Mouse (Mus musculus) limb, embryonic 12.5 days (tissue): ENCODE results near the gene Ttc7b. TPM values are rescaled to one million over a fixed set of nuclear protein-coding genes. Genes with fewer than 3 reads are reported as not detected.
A peak's percentile ranks its signal among the peaks of the same experiment; 100 is the strongest.

Experiments used
- ATAC-seq: fragments of 200-750 bp; cut with Nextera tagmentation; 2 replicates; pipeline ENCODE4 v1.8.0; 2017; ENCODE audit warnings: low read depth, moderate TSS enrichment; ENCODE audit not compliant: insufficient number of reproducible peaks, insufficient read depth, low FRiP score, low TSS enrichment
- H3K27ac ChIP-seq: fragments of 300-500 bp; sonication (generic); 2 replicates; pipeline ENCODE4 v1.5.1; 2016; ENCODE audit warnings: mild to moderate bottlenecking, moderate library complexity
- H3K27me3 ChIP-seq: fragments of 300-500 bp; sonication (generic); 2 replicates; pipeline ENCODE4 v1.6.1; 2016; ENCODE audit warnings: mild to moderate bottlenecking, moderate library complexity
- H3K36me3 ChIP-seq: fragments of 300-500 bp; sonication (generic); 2 replicates; pipeline ENCODE4 v1.6.1; 2016; ENCODE audit warnings: mild to moderate bottlenecking, moderate library complexity
- H3K4me1 ChIP-seq: fragments of 300-500 bp; sonication (generic); replicated peaks from 2 replicates; pipeline ENCODE4 v1.6.1; 2016
- H3K4me2 ChIP-seq: fragments of 300-500 bp; sonication (generic); 2 replicates; pipeline ENCODE4 v1.6.1; 2016; ENCODE audit warnings: mild to moderate bottlenecking, moderate library complexity
- H3K4me3 ChIP-seq: fragments of 300-500 bp; sonication (generic); replicated peaks from 2 replicates; pipeline ENCODE4 v1.5.1; 2016; ENCODE audit warnings: mild to moderate bottlenecking
- H3K9ac ChIP-seq: fragments of 300-500 bp; sonication (generic); replicated peaks from 2 replicates; pipeline ENCODE4 v1.6.1; 2016; ENCODE audit warnings: mild to moderate bottlenecking, moderate library complexity
- H3K9me3 ChIP-seq: fragments of 300-500 bp; sonication (generic); 2 replicates; pipeline ENCODE4 v1.6.1; 2016; ENCODE audit warnings: mild to moderate bottlenecking, moderate library complexity
- WGBS: fragments of 180-500 bp; shearing (Covaris S2); methylation state at CpG from one replicate; pipeline ENCODE4 v1.1.7; 2016; 5-methylcytosine and 5-hydroxymethylcytosine counted together
- polyA plus RNA-seq: library from polyadenylated mRNA; unstranded; fragments of >200 nt; fragmentation: Nextera tagmentation; extraction: Ambion mirVana; gene quantifications from 2 replicates; pipeline ENCODE4 v1.2.1, GENCODE M21; 2016

Gene Ttc7b
- polyA plus RNA-seq, 1 experiment from 2014 or later: 4.8 TPM

DNA sequence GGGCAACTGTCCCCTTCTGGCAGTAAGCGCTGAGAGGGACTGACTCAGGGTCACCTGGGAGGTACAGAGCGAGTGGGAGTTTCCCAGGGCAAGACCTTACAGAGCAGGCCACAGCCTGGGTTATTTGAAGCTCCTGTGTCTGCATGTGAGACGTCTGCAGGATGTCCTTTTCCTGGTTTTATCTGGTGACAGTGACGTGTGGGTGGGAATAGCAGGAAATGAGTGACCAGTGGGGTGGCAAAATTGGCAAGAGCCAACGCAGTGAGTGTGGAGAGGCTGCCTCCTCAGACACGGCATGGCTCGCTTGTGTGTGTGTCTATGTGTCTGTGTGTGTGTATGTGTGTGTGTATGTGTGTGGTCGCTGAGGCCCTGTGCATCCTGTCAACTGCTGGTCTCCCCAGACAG is 221.3 kb downstream of the Ttc7b start:
- H3K4me3 ChIP-seq: no peak overlapping the region
- 71% methylated on average over 8 of the region's 8 CpGs for WGBS
- no peaks in the 10 kb centered on the region for H3K4me1 ChIP-seq
- ATAC-seq: no peak
- no peak overlapping the region for H3K9ac ChIP-seq
- H3K27ac ChIP-seq: no peak overlapping the region
- H3K4me2 ChIP-seq: no peak overlapping the region
- no peaks in the 10 kb centered on the region for H3K9me3 ChIP-seq
- no peaks in the 10 kb centered on the region for H3K27me3 ChIP-seq
- H3K36me3 ChIP-seq: peaks cover 27% of the 10 kb centered on the region

DNA sequence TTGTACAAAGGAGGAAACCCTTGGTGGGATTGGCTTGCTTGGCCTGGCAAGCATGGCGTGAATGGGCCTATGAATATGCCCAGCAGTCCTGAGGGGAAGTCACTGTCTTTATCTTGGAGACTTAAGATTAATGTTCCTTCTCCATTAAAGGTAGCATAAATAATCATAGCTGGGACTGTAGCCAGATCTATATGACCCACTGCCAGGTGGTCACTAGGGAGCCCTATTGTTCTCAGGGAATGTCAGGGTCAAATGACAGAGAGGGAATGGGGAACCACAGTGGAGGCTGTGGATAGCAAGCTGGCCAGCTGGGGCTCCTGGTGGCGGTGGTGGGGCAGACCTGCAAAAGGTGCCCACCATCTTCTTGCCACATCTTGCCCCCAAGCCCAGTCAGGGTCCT is 221.8 kb downstream of the Ttc7b start:
- Histone ChIP-seq H3K27ac (no peak overlapping the region), H3K9ac (no peak overlapping the region), H3K9me3 (no peaks in the 10 kb centered on the region), H3K36me3 (peaks cover 25% of the 10 kb centered on the region), H3K4me1 (no peaks in the 10 kb centered on the region), H3K4me3 (no peak overlapping the region), H3K27me3 (no peaks in the 10 kb centered on the region), H3K4me2 (no peak overlapping the region)
- 93% methylated on average over 2 of the region's 2 CpGs for WGBS
- no peak for ATAC-seq

DNA sequence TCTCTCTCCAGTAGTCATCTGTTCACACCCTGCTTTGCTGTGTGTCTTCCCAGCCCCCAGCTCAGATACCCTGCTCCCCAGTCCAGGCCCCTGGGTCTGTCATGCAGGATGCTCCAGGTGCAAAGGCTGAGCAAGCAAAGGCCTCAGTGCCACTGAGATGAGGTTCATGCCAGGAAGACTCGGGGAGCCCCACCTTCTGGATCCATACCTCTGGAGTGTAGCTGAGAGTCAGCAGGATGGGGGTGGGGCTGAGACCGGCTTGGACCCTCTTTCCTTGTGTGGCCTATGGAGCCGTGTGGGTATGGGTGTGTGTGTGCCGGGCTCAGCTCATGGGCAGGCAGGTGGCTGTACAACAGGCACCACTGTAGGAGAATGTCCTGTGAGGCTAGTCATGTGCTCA is 222.7 kb downstream of the Ttc7b start:
- no peak overlapping the region for H3K4me3 ChIP-seq
- no peak overlapping the region for H3K9ac ChIP-seq
- WGBS: 91% methylated on average over 4 of the region's 4 CpGs
- no peak overlapping the region for H3K27ac ChIP-seq
- no peak overlapping the region for H3K4me2 ChIP-seq
- peaks cover 25% of the 10 kb centered on the region for H3K36me3 ChIP-seq
- H3K9me3 ChIP-seq: no peaks in the 10 kb centered on the region
- ATAC-seq: no peak
- no peaks in the 10 kb centered on the region for H3K4me1 ChIP-seq
- H3K27me3 ChIP-seq: no peaks in the 10 kb centered on the region

DNA sequence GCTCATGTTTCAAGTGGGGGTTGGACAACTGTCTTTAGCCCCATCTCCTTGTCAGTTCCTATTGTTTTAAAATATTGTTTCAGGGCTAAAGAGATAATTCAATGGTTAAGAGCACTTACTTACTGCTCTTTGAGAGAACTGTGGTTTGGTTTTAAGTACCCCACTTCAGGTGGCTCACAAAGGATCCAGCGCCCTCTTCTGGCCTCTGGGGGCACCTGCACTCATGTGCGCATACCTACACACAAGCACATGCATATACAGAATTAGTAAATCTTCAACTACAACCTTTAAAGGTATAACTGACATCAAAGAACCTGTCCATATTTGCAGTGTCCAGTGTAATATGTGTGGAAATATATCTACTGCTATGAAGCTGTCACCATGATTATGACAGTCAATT is 226.2 kb downstream of the Ttc7b start:
- Histone ChIP-seq H3K4me3 (no peak overlapping the region), H3K27me3 (no peaks in the 10 kb centered on the region), H3K9ac (no peak overlapping the region), H3K4me2 (no peak overlapping the region), H3K4me1 (peaks cover 20% of the 10 kb centered on the region), H3K36me3 (peaks cover 5% of the 10 kb centered on the region; the same call in 1 of the 2 replicates), H3K9me3 (no peaks in the 10 kb centered on the region), H3K27ac (no peak overlapping the region)
- WGBS: 86% methylated on average over 2 of the region's 2 CpGs
- no peak for ATAC-seq

DNA sequence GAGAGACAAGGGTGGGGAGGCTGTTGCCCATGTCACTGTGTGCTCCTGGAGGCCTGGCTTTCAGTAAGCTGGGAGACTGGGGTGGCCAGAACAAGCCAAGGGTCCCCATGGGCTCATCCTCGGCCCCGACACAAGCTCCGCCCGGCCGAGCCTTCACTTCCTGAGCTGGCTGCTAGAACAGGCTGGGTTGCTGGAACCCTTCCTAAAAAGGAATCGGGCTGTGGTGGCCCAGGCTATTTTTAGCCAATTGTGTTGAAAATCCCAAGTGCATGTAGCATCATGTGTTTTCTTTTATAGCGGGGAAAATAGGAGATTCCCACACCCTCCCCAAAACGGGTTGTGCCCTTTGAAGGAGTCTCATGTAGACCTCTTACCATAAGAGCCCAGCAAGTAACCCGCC is 226.7 kb downstream of the Ttc7b start:
- H3K4me1 ChIP-seq: peaks cover 25% of the 10 kb centered on the region
- ATAC-seq: no peak
- 91% methylated on average over 9 of the region's 9 CpGs for WGBS
- no peak overlapping the region for H3K4me3 ChIP-seq
- H3K9ac ChIP-seq: no peak overlapping the region
- H3K36me3 ChIP-seq: no peaks in the 10 kb centered on the region
- no peak overlapping the region for H3K4me2 ChIP-seq
- no peak overlapping the region for H3K27ac ChIP-seq
- no peaks in the 10 kb centered on the region for H3K9me3 ChIP-seq
- H3K27me3 ChIP-seq: no peaks in the 10 kb centered on the region

DNA sequence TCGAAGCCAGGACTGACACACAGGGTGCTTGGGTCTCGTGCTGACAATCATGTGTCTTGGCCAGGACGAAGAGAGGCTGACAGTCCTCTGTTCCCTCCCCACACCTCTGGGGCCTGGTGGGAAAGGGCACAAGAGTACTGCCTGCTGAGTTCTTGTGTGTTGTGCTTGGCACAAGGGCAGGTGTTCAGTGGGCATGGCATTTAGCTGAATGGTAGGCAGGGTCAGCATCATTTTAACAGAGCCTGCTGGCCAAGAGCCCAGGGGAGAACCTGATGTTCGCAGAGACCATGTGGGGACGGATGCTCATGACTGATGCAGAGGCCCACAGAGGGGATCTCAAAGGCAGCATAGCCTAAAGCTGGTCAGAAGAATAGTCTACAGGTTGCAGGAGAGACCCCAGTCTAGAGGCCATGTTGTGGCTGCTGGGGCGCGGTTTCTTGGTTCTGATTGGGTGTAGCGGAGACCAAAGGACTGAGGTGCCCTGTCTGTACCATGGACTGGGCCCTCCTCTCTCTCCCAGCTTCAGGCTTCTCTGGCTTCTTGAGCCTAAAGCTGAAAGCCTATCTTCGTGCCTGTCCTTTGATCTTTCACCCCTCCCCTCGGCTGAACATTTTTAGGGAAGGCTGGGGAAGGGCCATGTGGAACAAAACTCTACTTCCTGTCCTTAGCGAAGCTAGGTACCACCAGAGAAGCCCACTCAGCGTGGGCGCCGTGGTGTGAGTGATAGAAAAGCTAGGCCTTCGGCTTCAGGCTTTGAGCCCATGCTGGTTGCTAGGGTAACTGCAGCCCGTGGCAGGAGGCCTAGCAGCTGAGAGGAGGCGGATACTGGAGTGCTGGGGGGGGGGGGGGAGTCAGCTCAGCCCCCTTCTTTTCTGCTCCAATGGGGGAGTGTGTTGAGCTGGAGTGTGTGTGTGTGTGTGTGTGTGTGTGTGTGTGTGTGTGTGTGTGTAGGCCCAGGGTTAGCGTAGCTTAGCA is 229.6 kb downstream of the Ttc7b start:
- no peaks in the 10 kb centered on the region for H3K9me3 ChIP-seq

DNA sequence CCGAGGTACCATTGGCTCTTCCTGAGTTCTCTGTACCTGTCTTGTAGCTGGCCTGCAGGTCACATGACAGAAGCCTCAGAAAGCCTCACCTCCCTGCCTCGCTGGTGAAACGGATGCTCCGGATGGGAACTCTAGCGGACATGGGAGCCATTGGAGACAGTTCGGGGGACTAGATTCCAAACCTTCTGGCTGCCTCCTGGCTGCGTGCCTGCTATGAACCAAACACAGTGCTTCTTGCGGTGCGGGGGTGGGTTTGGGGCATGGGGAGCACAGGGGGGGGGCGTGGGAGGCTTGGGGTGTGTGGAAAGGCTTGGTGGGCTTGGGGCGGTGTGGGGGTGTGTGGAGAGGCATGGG is 230.5 kb downstream of the Ttc7b start:
- peak overlapping the region; percentile 85 for H3K27ac ChIP-seq
- H3K4me2 ChIP-seq: peak overlapping the region; percentile 24; the same call in 1 of the 2 replicates
- no peak for ATAC-seq
- H3K27me3 ChIP-seq: no peaks in the 10 kb centered on the region
- no peaks in the 10 kb centered on the region for H3K9me3 ChIP-seq
- H3K4me3 ChIP-seq: no peak overlapping the region
- no peaks in the 10 kb centered on the region for H3K36me3 ChIP-seq
- H3K4me1 ChIP-seq: peaks cover 29% of the 10 kb centered on the region
- no peak overlapping the region for H3K9ac ChIP-seq
- 67% methylated on average over 11 of the region's 11 CpGs for WGBS

More for the DNA sequence above, 229.6 kb downstream of the Ttc7b start:
- no peaks in the 10 kb centered on the region for H3K27me3 ChIP-seq
- no peak overlapping the region for H3K4me3 ChIP-seq
- peak; percentile 67 for ATAC-seq
- H3K4me2 ChIP-seq: no peak overlapping the region
- H3K4me1 ChIP-seq: peaks cover 29% of the 10 kb centered on the region
- WGBS: 48% methylated on average over 18 of the region's 18 CpGs
- no peak overlapping the region for H3K9ac ChIP-seq
- no peaks in the 10 kb centered on the region for H3K36me3 ChIP-seq
- peak overlapping the region; percentile 85 for H3K27ac ChIP-seq

DNA sequence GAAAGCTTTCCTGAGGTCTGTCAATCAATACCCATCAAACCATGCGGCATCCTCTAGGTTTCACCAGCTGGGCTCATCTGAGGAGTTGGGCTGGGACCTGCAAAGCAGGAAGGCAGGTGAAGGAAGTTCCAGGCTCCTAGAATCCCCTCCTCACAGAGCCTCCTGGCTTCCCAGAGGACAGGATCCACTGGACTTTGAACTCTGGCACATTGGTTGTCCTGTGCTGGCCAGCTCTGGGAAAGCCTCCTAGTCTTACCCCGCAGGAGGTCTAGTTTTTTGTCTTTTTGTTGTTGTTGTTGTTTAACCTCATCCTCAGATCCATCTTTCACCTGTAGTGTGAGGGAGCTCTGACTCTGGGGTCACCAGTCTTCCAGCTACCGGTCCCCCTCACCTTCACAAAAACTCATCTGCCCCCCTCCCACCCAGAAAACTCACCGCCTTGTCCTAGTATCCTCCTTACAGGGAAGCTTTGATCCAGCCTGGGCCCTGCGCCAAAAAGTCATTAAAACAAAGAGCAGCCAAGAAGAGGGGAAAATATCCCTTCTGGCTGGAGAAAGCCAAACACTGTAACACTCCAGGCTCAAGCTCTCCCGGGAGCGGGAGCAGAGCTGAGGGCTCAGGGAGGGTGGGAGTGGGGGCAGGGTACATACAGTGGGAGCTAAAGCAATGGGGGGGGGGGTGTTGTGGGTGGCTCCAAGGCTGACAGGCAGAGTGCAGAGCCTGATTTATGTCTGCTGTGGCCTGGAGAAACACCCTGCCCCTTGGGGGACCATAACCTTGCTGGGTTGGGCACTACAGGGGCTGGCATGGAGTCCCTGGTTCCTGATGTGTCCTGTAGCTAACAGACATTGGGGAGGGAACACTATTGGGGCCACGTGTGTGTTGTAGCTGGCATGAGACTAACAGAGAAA is 231.1 kb downstream of the Ttc7b start:
- Histone ChIP-seq H3K27me3 (no peaks in the 10 kb centered on the region), H3K9ac (no peak overlapping the region), H3K4me2 (peak overlapping the region; percentile 24; the same call in 1 of the 2 replicates), H3K27ac (peak overlapping the region; percentile 85), H3K4me1 (peaks cover 29% of the 10 kb centered on the region), H3K9me3 (no peaks in the 10 kb centered on the region), H3K4me3 (no peak overlapping the region), H3K36me3 (no peaks in the 10 kb centered on the region)
- ATAC-seq: peak; percentile 43
- WGBS: 27% methylated on average over 8 of the region's 8 CpGs

DNA sequence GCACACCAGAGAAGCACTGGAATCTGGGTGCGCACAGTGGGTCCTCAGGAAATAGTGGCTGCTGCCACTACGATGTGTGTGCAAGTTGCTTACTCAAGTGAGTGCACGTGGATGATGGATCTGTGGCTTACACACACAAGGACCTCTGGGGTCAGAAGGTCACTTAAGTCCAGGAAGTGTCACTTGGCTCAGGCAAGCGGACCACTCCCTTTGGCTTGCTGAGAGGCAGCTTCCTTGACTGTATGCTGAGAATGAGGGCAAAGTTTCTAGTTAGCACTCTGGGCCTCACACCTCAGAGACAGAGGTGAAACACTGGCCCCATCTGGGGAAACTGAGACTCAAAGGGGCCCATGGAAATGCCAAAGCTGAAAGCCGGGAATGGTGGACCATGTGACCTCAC is 232.6 kb downstream of the Ttc7b start:
- no peak for ATAC-seq
- H3K9me3 ChIP-seq: no peaks in the 10 kb centered on the region
- H3K4me3 ChIP-seq: no peak overlapping the region
- 77% methylated on average over 5 of the region's 5 CpGs for WGBS
- H3K4me2 ChIP-seq: no peak overlapping the region
- no peak overlapping the region for H3K9ac ChIP-seq
- no peaks in the 10 kb centered on the region for H3K36me3 ChIP-seq
- H3K4me1 ChIP-seq: peaks cover 29% of the 10 kb centered on the region
- H3K27me3 ChIP-seq: no peaks in the 10 kb centered on the region
- H3K27ac ChIP-seq: no peak overlapping the region

DNA sequence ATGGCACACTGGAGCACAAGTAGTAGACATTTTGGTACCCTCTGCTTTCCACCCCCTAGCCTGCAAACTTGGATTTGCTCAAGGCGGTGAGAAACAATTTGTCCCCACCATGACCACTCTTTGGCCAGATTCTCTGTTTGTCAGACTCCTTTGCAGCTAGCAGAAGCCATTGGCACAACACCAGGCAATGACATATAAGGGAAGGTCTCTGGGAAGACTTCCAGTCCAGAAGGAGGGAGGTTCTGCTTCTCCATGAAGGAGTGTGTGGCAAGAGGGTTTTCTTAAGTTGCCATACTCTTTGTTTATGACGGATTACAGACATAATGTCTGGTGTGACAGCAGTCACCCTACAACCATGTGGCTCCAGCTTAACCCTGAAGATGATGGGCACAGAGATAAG is 233.1 kb downstream of the Ttc7b start:
- no peaks in the 10 kb centered on the region for H3K9me3 ChIP-seq
- ATAC-seq: no peak
- H3K4me3 ChIP-seq: no peak overlapping the region
- H3K4me2 ChIP-seq: no peak overlapping the region
- WGBS: 94% methylated on average over 2 of the region's 2 CpGs
- no peaks in the 10 kb centered on the region for H3K27me3 ChIP-seq
- H3K36me3 ChIP-seq: no peaks in the 10 kb centered on the region
- peaks cover 32% of the 10 kb centered on the region for H3K4me1 ChIP-seq
- no peak overlapping the region for H3K9ac ChIP-seq
- H3K27ac ChIP-seq: no peak overlapping the region

DNA sequence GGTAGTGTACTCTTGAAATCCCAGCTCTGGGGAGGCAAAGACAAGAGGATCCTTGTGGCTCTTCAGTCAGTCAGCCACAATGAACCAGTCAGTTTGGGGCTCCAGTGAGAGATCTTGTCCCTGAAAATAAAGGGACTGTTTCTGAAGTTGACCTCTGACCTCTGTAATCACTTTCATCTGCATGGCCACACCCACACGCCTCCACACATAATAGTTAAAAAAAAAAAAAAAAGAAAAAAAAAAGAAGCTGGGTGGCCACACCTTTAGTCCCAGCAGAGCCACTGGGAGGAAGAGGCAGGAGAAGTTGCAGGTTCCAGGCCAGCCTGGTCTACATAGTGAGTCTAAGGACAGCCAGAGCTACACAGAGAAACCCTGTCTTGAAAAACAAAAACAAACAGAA is 237.3 kb downstream of the Ttc7b start:
- Histone ChIP-seq H3K4me2 (no peak overlapping the region), H3K27me3 (no peaks in the 10 kb centered on the region), H3K9me3 (no peaks in the 10 kb centered on the region), H3K36me3 (no peaks in the 10 kb centered on the region), H3K27ac (peak overlapping the region; percentile 90), H3K4me3 (no peak overlapping the region), H3K4me1 (peaks cover 31% of the 10 kb centered on the region), H3K9ac (no peak overlapping the region)
- 26% methylated on average over 1 of the region's 1 CpGs for WGBS
- no peak for ATAC-seq
